Mouse (Mus musculus): Measurements from ENCODE around the gene Lrch1.

The Lrch1 gene

GRCm38 (mm10) chr14:74852965-74853758 lies 94.5 kb downstream of the Lrch1 start:
- no peak for DNase-seq (ENCODE audit: low spot score in 2 of 2)

DNA sequence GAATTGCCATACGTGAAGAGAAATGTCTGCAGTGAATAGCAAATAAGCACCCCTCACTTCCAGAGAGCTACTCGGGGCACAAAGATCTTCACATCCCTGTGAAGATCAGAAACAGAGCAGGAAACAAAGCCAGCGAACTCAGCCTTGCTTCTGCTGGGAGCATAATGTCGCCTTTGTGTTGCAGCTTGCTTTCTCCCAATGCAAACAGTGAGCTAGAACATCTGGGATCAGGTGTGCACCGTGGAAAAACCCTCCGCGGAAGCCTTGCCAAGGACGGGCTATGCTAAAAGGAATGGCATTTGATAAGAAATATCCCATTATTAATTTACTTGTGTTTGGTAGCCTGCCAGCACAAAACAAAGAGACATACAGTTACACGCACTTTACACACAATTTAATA lies 95.8 kb downstream of the Lrch1 start:
- DNase-seq (ENCODE audit: low spot score in 2 of 2) = no peak

GRCm38 (mm10) chr14:74849020-74849419 lies 98.7 kb downstream of the Lrch1 start:
- no peak for DNase-seq (ENCODE audit: low spot score in 2 of 2)

DNA sequence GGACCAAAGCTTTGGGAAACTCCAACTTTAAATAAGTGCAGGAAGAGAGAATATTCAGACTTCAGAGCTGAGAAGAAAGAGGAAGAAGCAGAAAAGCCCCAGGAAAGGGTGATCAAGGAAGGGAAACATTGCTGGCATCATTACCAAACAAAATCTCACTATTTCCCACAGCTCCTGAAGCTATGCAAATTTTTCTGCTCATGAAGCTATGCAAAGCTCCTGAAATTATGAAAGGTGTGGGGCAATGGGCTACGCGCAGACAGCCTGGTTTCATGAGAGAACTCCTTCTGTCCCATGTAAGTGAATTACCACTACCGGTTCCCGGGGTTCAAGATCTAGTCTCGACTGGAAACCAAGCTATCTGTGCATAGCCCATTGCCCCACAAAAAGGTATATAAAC lies 99.5 kb downstream of the Lrch1 start:
- no peak for DNase-seq (ENCODE audit: low spot score in 2 of 2)

GRCm38 (mm10) chr14:74847311-74848133 lies 100.2 kb downstream of the Lrch1 start:
- no peak for DNase-seq (ENCODE audit: low spot score in 2 of 2)

- DNase-seq (ENCODE audit: low spot score in 2 of 2) = no peak
Observed at GRCm38 (mm10) chr14:74846668-74847067, 101.0 kb downstream of the Lrch1 start.

- DNase-seq (ENCODE audit: low spot score in 2 of 2) = no peak
Observed at GRCm38 (mm10) chr14:74845661-74846274, 101.9 kb downstream of the Lrch1 start.

DNA sequence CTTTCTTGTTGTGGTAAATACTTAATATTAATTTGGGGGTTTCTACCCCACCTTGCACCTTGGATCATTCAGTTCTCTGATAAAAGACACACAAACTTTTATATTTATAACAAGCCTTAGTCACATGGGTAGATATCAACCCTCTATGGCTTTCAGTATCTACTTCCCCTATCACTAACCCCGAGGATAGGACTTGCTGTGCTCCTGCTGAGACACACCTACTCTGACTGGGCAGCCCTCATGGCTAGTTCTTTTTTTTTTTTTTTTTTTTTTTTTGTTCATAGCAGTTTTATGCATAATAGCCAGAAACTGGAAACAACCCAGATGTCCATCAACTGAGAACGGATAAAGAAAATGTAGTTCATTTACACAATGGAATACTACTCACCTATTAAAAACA lies 106.0 kb downstream of the Lrch1 start:
- DNase-seq (ENCODE audit: low spot score in 2 of 2) = no peak

GRCm38 (mm10) chr14:74841297-74841696 lies 106.4 kb downstream of the Lrch1 start:
- DNase-seq (ENCODE audit: low spot score in 2 of 2) = no peak

DNA sequence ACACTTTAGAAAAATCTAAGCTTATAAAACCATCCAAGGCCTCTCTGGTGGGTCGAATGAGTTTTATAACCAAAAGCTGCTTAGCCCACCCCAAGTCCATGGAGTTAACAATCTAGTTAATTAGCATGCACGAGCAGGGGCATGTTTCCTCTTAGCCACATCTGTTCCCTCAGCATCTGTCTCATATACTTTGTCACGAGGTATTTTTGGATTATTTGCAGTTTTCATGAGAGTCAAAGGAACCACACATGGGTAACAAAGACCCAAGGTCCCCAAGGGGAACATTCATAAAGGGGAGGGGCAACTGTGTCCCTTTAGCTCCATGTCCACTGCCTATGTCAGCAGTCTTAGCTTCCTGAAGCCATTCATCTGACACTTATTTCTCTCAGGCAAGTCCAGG lies 106.9 kb downstream of the Lrch1 start:
- no peak for DNase-seq (ENCODE audit: low spot score in 2 of 2)

GRCm38 (mm10) chr14:74840328-74840727 lies 107.3 kb downstream of the Lrch1 start:
- DNase-seq (ENCODE audit: low spot score in 2 of 2) = no peak

- DNase-seq (ENCODE audit: low spot score in 2 of 2) = no peak
Observed at GRCm38 (mm10) chr14:74838816-74839215, 108.9 kb downstream of the Lrch1 start.

- no peak for DNase-seq (ENCODE audit: low spot score in 2 of 2)
Observed at GRCm38 (mm10) chr14:74835010-74835409, 112.7 kb downstream of the Lrch1 start.

GRCm38 (mm10) chr14:74834215-74834614 lies 113.5 kb downstream of the Lrch1 start:
- no peak for DNase-seq (ENCODE audit: low spot score in 2 of 2)

GRCm38 (mm10) chr14:74831653-74832052 lies 116.0 kb downstream of the Lrch1 start:
- DNase-seq (ENCODE audit: low spot score in 2 of 2) = no peak

DNA sequence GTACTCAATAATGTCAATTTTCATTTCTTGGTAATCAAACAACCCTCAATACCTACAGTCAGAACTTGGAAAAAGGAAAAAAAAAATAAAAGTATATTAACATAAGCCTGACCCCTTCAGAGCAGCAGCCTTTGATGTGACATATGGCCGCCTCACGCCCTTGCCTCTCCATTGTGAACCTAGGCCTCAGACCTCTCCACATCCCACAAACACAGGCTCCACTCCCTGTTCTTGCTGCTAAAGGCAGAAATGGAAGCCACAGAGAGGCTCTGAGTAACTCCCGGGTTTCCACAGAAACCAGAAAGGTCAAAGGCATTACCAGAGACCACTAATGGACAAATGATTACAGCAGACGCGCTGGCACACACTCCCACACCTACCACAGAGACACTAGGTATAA lies 116.6 kb downstream of the Lrch1 start:
- DNase-seq (ENCODE audit: low spot score in 2 of 2) = no peak

GRCm38 (mm10) chr14:74830591-74830990 lies 117.1 kb downstream of the Lrch1 start:
- no peak for DNase-seq (ENCODE audit: low spot score in 2 of 2)

DNA sequence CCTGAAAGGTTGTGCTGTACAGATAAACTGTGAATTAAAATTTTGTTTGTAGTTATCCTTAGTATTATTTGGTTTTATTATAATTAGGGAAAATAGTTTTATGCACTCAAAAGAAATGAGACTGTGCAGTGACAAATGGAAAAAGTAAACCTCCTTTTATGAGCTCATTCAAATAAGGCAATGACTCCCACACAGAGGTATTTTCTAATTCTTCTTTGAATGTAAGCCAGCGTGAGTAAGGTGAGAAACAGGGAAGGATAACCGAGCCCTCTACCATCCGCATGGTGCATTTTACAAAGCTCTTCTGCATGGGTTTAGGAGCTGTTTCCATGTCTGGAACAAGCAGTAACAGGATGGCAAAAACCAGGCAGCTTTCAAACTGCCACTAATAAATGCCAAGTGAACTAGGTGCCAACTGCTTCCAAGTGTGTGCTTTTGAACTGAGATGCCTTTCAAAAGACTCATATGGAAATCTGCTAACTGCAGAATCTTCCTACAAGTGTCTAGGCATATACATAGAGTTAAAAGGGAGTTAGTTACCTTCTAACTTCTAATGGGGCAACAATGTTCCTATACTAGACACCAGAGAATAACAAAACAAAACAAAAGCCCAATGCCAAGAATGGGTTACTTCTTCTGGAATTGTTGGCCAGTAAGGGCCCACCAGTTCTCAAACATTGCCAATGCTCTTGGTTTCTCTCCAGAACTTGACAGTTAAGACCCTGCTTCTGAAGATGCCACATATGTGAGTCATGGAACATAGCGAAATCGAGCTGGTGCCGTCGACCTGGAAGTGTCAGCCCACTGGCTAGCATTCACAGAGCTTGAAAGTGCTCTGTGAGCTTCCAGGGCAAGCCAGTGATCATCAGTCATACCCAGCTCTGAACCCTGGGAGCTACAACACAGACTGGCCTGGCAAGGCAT lies 124.7 kb downstream of the Lrch1 start:
- DNase-seq (ENCODE audit: low spot score in 2 of 2) = no peak

- no peak for DNase-seq (ENCODE audit: low spot score in 2 of 2)
Observed at GRCm38 (mm10) chr14:74822048-74822447, 125.6 kb downstream of the Lrch1 start.

GRCm38 (mm10) chr14:74820180-74820813 lies 127.4 kb downstream of the Lrch1 start:
- DNase-seq (ENCODE audit: low spot score in 2 of 2) = no peak

- peak in 1 of 2 experiments; percentile 34 for DNase-seq (ENCODE audit: low spot score in 2 of 2)
Observed at GRCm38 (mm10) chr14:74816705-74817104, 131.0 kb downstream of the Lrch1 start.
